Mouse (Mus musculus): ENCODE results near the gene Ppp1r14c.
"Not testable (repeated sequence)": the region's sequence is repeated elsewhere in the genome, so short reads cannot be mapped to it uniquely, and the experiment has no call there.

Ppp1r14c gene

DNA sequence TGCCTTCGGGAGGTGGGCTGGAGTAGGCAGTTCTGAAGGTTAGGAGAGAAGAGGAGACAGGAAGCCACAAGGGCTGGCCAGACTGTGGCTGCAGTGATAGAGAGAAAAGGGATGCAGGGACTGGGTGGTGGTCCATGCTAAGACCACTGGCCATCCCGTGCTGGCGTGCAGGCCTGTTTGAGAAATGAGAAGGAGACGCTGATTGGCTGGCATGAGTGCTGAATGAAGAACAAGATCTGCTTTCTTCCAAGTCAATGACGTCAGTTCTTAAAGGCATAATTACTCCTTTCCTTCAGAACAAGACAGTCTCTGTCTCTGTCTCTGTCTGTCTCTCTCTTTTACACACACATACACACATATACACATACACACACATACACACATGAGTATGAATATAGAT, 36.4 kb downstream of the Ppp1r14c start:
- no peak for DNase-seq (ENCODE audit: low spot score)

DNA sequence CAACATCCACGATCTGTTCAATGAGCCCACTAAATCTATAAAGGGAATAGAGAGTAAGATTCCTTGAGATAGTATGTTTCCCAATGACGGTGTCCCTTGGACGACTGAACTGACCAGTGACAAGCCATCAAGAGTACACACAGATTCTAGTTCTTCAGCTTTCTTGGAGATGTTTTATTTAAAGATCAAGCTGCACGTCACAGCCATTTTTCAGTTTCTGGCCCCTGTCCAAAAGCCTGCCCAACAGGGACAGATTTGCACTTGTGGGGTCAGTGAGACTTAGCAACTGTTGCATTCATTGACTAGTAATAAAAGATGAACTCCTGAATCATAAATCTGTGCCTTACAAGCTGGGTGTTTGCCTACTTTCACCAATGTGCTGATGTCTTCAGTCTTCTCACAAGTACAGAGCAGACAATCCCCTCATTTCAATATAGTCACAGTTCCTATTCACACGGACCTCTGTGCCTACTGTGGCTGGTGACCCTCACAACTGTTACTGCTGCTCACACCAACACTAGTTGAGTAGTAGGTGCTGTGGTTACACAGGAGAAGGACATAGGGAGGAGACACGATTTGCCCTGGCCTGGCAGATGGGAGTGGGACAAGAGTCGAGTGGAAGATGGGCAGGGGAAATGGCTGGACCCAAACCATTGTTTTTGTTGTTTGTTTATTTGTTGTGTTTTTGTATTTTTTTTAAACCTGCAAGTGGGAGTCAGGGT, 37.7 kb downstream of the Ppp1r14c start:
- no peak for DNase-seq (ENCODE audit: low spot score)

DNA sequence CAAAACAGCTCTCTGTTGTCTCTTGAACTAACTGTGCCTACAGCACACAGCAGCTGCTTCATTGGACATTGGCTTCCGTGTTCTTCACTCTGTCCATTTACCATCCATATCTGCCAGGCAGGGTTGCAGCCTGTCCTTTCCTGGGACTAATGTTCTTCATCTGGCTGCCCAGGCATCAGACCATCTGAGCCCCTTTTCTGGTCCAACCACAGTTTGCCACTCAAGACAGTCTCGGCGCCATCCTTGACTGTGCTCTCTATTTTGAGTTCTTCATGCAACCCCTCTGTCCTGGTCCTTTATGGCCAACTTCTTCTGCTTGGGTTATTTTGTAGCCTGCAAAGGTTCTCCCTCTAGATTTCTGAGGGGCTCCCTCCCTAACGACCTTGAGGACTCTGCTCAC, 38.5 kb downstream of the Ppp1r14c start:
- DNase-seq (ENCODE audit: low spot score) = no peak

DNA sequence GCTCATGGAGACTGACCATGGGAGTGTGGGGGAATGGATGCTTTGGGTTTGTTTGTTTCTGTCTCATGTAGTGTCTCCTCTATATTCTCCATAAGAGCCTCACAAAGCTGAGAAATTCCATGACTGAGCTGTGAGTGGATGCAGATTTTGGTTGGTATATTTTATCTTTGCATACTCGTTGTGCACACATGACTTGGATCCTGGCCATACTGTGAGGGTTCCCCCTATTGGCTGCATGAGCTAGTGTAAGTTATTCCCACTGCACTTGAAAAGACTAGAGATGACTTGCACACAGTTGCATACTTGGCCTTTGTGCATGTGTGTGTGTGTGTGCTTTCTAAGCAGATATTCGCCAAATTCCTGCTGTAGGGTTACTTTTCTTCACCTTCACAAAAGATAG, 40.4 kb downstream of the Ppp1r14c start:
- DNase-seq (ENCODE audit: low spot score) = no peak

DNA sequence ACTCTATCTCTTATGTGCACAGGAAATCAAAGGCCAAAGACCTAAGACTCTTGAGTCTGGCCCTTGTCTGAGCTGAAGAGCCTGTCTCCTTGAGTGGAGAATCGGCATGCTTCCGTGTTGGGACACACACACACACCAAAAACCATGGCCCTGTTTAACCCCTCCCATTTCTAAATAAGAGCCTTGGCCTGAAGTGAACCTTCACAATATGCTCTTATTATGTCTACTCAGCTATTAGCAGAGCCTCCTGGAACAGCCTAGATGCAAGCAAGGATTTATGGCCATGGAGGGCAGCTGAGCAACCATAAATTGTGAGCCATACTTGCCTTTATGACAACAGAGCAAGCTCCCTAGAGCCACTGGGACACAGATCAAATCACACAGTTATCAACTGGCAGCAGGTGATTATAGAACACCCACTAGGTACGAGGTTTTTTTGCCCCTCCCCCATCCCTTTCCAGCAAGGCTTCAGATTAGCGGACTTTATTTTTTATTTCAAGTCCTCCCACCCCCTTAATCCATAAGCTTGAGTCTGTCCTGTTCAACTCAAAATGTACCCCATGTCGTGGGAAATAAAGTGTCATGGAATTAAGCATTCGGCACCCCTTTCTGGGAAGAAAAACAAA, 42.3 kb downstream of the Ppp1r14c start:
- no peak for DNase-seq (ENCODE audit: low spot score)

DNA sequence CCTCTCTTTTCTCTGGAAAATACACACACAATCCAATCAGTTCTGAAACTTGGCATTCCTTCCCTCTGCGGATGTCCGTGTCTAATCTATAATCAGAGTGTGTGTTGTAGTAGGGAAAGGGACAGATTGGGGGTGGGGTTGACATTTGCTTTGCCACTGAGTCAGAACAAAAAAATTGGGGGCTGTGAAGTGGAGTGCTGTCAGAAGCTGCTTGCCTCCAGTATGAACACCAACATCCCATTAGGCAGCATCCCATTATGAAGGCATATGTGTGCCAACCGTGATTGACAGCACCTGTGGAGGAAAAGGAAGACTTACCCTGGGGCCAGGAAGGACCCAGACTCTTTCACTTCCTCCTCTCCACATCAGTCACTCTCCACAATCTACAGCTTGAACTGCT, 42.8 kb downstream of the Ppp1r14c start:
- no peak for DNase-seq (ENCODE audit: low spot score)

DNA sequence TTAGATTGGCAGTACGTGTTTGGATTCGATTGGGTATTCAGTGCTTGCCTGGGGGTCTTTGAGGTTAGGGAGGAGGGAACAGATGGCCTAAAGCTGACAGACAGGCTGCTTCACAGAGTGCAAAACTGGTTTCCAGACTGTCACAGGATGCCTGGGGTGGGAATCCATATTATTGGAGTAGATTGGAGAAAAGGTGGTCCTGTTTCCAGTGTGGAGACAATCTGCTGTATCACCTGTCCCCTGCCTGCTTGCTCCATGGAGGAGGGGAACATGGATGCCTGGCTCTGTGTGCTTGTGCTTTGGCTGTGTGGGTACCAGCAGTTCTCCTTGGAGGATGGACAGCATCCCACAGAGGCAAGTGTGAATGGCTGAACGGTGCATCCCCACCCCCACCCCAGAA, 45.4 kb downstream of the Ppp1r14c start:
- DNase-seq (ENCODE audit: low spot score) = no peak

DNA sequence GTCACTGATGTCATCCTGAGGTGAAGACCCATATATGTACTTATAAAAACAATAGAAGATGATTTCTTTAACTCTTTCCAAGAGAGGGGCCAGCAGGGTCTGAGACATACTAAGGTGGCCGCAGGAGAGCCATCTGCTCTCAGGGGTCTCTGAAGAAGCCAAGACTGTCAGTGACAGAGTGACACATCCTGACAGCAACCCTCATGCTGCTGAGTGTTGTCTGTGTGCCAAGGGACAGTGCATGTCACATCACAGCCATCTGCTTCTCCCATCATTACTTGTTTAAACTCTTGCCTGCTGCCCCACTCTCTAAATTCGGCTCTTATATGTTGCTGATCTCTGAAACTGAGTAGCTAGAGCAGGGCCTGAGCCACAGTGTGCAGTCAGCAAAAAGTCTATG, 45.8 kb downstream of the Ppp1r14c start:
- no peak for DNase-seq (ENCODE audit: low spot score)

DNA sequence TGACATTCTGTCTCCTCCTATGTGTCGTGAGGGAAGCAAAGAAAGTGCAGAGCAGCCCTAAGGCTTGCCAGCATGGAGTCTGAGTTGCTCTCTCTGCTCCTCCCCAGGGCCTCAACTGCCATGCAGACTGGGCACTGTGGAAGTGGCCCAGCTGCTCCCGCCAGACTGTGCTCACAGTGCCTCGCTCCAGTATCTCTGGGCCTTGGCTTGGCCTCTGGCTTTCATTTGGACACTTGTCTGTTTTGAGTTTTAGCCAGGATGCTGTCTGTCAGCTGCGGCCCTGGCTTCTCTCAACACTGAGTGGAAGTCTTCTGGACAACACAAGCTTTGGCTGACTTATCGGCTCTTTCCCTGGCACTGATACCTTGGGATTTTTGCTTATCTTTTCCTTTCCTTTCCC, 49.0 kb downstream of the Ppp1r14c start:
- no peak for DNase-seq (ENCODE audit: low spot score)

DNA sequence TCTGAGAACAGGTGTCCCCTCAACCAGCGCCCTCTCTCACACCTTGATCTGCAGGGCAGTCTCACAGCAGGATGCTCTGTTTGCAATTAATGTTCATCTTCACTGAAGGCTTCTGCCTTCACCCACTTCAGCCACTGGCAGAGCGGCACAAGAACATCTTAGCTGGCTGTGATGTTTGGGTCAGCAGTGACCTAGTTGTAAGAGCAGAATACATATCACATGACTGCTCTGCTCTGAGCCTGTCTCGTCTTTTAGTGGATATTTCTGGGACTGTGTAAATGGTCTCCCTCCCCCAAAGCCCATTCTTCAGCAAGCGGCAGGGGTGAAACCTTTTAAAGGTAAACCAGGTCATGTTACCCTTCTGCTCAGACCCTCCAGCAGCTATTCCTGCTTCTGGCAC, 50.7 kb downstream of the Ppp1r14c start:
- DNase-seq (ENCODE audit: low spot score) = no peak

DNA sequence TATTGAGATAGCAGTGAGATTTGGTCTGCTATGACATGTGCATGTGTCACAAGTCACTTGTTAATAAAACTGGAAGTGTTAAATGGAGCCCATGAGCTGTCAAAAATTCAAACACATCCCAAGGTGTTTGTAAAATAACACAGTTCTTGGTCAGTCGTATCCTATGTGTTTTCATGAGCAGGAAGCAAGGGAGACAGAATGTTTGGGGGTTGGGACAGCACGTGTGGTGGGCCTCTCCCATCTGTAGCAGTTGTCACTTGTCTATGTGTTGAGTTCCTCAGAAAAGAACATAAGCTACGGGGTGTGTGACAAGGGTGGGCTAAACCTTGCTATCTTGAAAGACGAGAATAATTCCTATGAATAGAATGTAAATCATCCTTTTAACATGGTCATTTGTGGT, 51.6 kb downstream of the Ppp1r14c start:
- DNase-seq (ENCODE audit: low spot score) = no peak

DNA sequence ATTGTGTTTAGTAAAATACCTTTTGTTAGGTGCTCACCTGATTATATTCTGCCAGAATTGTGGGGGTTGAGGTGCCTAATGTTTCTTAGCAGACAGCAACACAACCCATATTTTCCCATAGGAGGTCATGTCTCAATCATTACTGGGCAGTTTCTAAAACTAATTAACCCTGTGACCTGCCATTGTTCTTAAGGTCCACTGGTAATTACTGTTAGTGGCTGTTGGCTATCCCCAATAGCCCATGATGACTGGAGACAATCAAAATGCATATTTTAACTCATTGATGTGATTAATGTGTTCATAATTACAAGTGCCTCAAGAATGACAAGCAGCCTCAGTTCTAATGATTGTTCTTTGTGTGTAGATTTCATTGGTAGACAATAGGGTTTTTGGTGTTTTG, 58.2 kb downstream of the Ppp1r14c start:
- no peak for DNase-seq (ENCODE audit: low spot score)

DNA sequence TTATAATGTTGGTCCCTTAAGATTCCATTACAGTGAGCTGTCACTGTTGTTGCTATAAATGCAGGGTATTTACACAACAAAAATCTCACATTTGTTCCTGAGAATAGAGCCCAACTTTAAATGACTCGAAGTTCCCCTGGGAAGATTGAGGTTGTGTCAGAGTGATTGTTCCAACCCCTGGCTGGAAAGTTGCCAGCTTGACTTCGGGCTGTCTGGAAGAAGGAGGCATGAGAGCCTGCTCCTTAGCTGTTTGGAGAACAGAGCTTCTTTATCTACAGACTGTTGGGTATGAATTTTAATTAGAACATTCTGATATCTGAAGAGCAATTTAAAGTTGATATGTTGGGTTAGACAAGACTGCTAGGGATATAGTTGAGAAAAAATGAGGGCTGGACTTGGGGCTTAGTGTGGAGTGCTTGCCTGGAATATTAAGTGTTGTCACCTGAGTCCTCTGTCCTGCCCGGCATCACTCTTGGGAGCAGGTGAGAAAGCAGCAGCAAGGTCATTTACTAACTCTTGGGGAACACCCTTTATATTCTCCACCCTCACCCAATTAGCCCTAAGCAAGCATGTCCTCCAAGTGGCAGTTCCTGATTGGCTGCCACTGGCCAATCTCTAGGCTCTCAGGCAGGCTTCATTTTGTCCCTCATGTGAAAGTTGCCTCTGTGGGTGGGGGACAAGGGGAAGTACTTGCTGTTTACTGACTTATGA, 62.0 kb downstream of the Ppp1r14c start:
- DNase-seq (ENCODE audit: low spot score) = no peak

DNA sequence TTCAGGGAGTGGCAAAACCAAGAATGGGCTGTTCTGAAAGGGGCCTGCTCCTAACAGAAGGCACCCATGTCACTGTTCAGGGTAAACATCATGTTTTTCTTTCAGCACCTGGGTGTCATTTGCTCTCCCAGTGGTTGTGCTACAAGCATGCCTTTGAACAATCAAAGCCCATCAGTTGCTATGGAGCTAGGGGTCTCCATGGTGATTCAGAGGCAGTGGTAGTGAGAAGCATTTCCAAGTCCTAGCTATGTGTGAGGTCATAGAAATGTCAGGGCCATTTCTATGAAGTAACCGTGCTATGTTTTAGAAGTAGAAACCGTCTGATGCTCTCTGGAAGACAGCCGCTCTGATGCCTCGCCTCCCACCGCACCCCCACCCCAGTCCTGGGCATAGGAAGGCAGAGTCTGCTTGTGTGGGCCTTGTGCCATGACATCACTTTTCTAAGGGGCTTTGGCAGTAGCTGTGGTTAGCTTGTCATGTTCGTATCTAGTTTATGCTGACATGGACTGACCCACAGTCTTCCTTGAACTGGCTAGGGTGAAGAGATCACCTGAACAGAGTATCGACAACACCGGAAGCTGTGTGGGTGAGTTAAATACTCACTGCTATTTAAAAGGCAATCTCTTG, 69.1 kb downstream of the Ppp1r14c start:
- DNase-seq (ENCODE audit: low spot score) = no peak

DNA sequence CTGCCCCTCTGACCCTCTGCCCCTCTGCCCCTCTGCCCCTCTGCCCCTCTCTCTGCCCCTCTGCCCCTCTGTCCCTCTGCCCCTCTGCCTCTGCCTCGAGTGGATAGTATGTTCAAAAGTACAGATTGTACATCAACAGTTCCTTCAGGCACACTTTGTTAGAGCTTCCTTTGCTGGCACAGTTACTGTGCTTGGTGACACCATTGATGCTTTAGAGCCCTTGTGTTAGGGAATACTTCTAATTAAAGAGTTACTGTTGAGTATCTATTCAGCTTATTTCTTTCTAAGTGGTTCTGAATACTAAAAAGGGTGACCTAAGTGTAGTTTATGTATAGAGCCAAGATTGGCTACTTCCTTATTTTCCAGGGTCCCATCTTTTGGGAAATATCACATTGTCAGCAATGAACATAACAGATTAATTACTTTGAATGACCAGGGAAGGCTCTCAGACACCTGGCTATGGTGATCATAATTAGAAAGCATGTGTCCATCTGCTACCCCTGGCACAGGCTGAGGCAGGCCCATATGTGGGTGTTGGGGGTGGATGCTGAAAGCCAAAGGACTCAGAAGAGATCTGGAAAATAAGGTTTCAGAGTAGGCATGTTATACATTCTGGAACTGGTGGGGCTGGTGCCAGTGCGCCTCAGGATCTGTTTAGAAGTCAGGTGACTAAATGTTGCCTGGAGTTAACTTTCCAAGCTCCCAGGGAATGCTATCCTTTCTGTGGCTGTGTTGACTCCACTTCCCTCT, 75.0 kb downstream of the Ppp1r14c start:
- DNase-seq (ENCODE audit: low spot score) = no peak

DNA sequence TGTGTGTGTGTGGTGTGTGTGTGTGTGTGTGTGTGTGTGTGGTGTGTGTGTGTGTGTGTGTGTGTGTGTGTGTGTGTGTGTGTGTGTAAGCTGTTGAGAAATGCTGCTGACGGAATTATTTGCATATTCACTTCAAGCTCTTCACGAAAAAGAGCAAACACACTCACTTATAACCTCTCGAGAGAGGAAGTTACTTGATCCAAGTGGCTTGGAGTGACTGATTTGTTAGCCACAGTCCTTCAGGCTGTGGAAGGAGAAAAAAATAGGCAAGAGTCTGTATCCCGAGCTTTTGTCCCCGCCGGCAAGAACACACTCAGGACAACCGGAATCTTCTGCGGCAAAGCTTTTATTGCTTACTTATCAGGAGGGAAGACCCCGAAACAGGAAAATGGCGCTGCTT, 80.9 kb downstream of the Ppp1r14c start:
- not testable (repeated sequence) for DNase-seq (ENCODE audit: low spot score)

DNA sequence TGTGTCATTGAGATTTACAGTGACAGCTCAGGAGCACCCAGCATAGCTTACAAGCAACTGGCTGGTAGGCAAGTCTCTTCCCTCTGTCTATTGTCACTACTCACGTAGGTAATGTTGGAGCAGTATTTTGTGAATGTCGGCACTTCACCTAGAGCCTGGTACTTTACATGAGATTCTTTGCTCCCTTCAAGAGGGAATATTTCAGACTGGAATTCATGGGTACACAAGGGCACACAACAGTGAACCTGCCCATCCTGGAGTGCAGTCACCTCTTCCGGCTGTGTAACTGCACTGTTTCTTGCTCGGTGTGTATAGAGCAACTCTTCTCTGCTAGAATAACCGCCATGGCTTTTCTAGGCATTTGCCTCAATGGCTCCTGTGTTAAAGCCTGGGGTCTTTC, 82.8 kb downstream of the Ppp1r14c start:
- no peak for DNase-seq (ENCODE audit: low spot score)

DNA sequence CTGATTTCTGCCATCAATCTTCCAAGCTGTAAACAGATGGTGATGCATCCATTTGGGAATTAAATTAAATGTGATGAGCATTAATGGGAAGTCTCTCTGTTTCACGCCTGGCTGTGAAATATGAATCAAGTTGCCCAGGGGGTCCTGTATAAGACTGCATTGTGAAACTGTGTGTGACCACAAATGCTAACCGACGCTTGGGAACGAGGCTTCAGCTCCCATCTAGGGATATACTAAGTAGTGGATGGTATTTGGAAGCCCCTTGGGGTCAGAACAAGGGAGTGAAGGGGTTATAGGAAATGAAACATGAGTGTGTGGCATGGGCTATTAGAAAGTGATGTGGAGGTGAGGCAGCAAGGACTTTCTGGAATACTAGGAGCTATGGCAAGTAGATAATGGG, 86.1 kb downstream of the Ppp1r14c start:
- no peak for DNase-seq (ENCODE audit: low spot score)

DNA sequence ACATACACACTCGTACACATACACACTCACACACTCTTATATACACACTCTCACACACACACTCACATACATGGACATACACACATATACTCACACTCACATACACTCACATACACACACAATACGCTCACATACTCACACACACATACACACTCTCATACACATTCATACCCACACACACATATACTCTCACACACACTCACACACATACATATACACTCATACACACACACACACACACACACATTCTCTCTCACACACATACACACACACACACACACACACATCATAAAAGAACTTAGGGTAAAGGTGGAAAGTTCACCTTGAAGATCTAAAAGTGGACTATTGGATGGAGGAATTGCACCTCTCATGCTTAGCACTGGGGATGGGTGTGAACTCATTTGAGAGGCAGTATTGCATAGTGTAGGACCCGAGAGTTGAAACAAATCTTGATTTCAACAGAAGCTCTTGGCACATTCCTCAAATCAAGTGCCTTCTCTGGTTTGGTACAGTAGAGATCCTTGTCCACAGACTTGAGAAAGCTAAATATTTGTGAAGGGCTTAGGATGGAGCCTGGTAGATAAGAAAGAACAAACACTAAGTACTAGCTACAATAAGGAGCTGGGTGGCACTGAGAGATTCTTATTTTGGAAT, 87.1 kb downstream of the Ppp1r14c start:
- DNase-seq (ENCODE audit: low spot score) = no peak

DNA sequence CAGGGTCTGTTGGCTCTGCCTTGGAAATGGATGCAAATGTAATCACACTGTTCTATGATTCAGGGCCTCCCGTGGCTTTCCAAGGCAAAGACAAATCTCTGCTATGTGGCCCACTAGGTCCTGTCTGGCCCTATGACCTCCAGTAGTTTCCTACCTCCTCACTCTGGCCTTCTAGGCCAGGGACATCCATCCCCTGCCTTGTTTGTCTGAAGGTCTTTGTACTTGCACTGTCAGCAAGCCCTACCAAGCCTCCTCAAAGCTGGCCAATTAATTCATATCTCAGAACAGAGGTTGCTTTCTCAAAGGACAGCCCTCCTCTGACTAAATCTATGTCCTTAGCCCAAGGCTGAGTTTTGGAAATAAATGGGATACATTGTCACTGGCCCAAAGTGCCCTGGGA, 92.8 kb downstream of the Ppp1r14c start:
- DNase-seq (ENCODE audit: low spot score) = no peak

DNA sequence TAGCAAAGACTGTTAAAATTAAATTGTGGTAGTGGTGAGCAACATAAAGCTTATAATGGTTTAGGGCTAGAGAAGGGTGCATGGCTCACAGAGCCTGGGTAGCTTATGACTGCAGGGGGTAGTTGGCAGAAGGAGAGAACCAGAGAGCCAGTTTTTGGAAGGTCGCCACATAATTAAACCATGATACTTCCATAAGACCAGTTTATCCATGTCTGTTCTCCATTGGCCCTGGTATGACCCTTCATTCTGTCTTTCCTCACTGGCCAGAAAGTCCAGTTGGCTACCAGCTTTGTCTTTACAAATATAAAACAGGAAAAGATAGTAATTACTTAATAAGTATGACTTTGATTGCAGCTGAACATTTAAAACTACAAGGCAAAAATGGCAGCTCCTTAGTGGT, 95.0 kb downstream of the Ppp1r14c start:
- no peak for DNase-seq (ENCODE audit: low spot score)

DNA sequence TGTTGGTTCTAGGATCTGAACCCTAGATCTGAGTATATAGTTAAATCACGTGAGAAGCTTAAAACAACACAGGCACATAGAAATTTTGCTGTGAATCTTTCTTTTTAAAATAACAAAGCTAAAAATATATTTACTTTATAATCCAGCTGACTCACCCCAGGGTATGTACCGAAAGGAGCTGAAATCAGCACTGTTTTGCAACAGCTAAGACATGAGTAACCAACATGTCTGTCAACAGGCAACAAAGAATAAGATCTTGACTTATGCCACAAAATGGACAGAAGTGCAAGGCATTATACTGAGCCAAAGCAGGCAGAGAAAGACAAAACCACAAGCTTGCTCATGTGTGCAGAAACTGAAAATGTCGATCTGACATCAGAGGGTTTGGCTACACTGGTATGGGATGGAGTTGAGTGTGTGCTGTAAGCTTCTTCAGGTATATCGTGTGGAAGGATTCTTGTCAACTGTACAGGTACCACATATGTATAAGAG, 100.3 kb downstream of the Ppp1r14c start:
- no peak for DNase-seq (ENCODE audit: low spot score)

All from ovary, adult 18-20 months (tissue).